Mouse (Mus musculus) central nervous system, embryonic 18 days (tissue): ENCODE measurements around the gene Memo1. TPM values are rescaled to one million over a fixed set of nuclear protein-coding genes. Genes with fewer than 3 reads are reported as not detected.

Experiments used
- polyA plus RNA-seq: library from polyadenylated mRNA; depleted of rRNA; stranded (reverse); fragments of >200 nt; gene quantifications from 2 replicates; pipeline ENCODE4 v1.2.3, GENCODE M21; 2012; rRNA removed

Gene Memo1
- polyA plus RNA-seq: 78.6 and 90.6 TPM in 2 replicates

GRCm38 (mm10) chr17:74295026-74295970, at the start of gene Memo1:
TSS of gene Memo1 (minus strand) at chr17:74295521.

GRCm38 (mm10) chr17:74338937-74339804, 43.9 kb upstream of the Memo1 start, which contains the start of gene Spast:
TSS of gene Spast (plus strand) at chr17:74338987.

GRCm38 (mm10) chr17:74323844-74324243, 28.5 kb upstream of the Memo1 start, which contains the start of gene Dpy30:
TSS of gene Dpy30 (minus strand) at chr17:74323944.

Other genes starting within 250 kb of the Memo1 start
- 0.08 and 0.19 TPM in 2 replicates for gene Srd5a2, start 247.6 kb downstream of the Memo1 start, polyA plus RNA-seq
- gene Dpy30, start 28.4 kb upstream of the Memo1 start, polyA plus RNA-seq: 141 and 155 TPM in 2 replicates
- 70.5 and 70.7 TPM in 2 replicates for gene Spast, start 43.5 kb upstream of the Memo1 start, polyA plus RNA-seq
- 28.2 and 29.8 TPM in 2 replicates for gene Slc30a6, start 100.1 kb upstream of the Memo1 start, polyA plus RNA-seq
- gene Nlrc4, start 163.6 kb upstream of the Memo1 start, polyA plus RNA-seq: 0.03 and 0.06 TPM in 2 replicates
- 31.3 and 34.1 TPM in 2 replicates for gene Yipf4, start 194.0 kb upstream of the Memo1 start, polyA plus RNA-seq
- 100 and 106 TPM in 2 replicates for gene Birc6, start 232.8 kb upstream of the Memo1 start, polyA plus RNA-seq